Mouse (Mus musculus) hindbrain, embryonic 10.5 days (tissue): ENCODE data around the gene Tspan32. TPM values are rescaled to one million over a fixed set of nuclear protein-coding genes. Genes with fewer than 3 reads are reported as not detected.

Source experiments
- DNase-seq: peaks from one replicate; pipeline ENCODE4 v3.0.0-alpha.2; 2017; ENCODE audit warnings: low spot score
- H3K27ac ChIP-seq: fragments of 300-500 bp; sonication (generic); 2 replicates; pipeline ENCODE4 v1.5.1; 2016; ENCODE audit warnings: mild to moderate bottlenecking, moderate library complexity
- H3K27me3 ChIP-seq: fragments of 300-500 bp; sonication (generic); 2 replicates; pipeline ENCODE4 v1.6.1; 2016; ENCODE audit warnings: mild to moderate bottlenecking; ENCODE audit not compliant: poor library complexity, insufficient read depth, severe bottlenecking
- H3K36me3 ChIP-seq: fragments of 300-500 bp; sonication (generic); 2 replicates; pipeline ENCODE4 v1.6.1; 2016; ENCODE audit warnings: mild to moderate bottlenecking, moderate library complexity
- H3K4me1 ChIP-seq: fragments of 300-500 bp; sonication (generic); replicated peaks from 2 replicates; pipeline ENCODE4 v1.6.1; 2016; ENCODE audit warnings: mild to moderate bottlenecking
- H3K4me3 ChIP-seq: fragments of 300-500 bp; sonication (generic); 2 replicates; pipeline ENCODE4 v1.5.1; 2016; ENCODE audit warnings: mild to moderate bottlenecking, moderate library complexity
- H3K9me3 ChIP-seq: fragments of 300-500 bp; sonication (generic); 2 replicates; pipeline ENCODE4 v1.6.1; 2016; ENCODE audit warnings: mild to moderate bottlenecking, moderate library complexity
- WGBS: fragments of 180-500 bp; shearing (Covaris S2); methylation state at CpG from one replicate; pipeline ENCODE4 v1.1.7; 2016; 5-methylcytosine and 5-hydroxymethylcytosine counted together
- polyA plus RNA-seq: library from polyadenylated mRNA; unstranded; fragments of >200 nt; fragmentation: Nextera tagmentation; extraction: Ambion mirVana; gene quantifications from 2 replicates; pipeline ENCODE4 v1.2.1, GENCODE M21; 2016

Tspan32 gene
- polyA plus RNA-seq, 1 experiment from 2014 or later: 5.2 TPM

DNA sequence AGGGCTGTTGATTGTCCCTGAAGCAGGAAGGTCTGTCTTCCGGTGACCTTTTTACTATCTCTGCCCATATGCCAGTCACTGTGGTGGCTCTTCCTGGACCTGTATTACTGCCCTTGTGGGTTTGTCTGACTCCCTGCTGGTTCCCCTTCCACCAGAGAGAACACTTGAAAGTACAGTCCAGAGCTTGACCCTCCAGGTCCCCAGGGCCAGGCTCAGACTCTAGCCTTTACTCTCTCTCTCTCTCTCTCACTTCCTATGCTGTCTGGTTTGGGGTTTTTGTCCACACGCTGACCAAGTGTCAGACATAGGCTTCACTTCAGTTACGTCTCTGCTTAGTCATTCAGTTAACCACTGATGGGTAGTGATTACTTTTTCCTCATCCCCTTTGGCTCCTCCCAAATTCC is 38.1 kb downstream of the Tspan32 start:
- peaks cover 11% of the 10 kb centered on the region for H3K4me1 ChIP-seq
- H3K9me3 ChIP-seq: no peaks in the 10 kb centered on the region
- no peaks in the 10 kb centered on the region for H3K27me3 ChIP-seq
- no peak overlapping the region for H3K4me3 ChIP-seq
- H3K36me3 ChIP-seq: no peaks in the 10 kb centered on the region
- 94% methylated on average over 3 of the region's 3 CpGs for WGBS
- H3K27ac ChIP-seq: 0 out of 2 replicates have a peak overlapping the region, but pooled peaks have one; percentile 16
- no peak for DNase-seq

GRCm38 (mm10) chr7:143044049-143044825 is 39.4 kb downstream of the Tspan32 start:
- WGBS: 92% methylated on average over 2 of the region's 2 CpGs
- no peaks in the 10 kb centered on the region for H3K27me3 ChIP-seq
- H3K27ac ChIP-seq: no peak overlapping the region
- H3K9me3 ChIP-seq: no peaks in the 10 kb centered on the region
- DNase-seq: no peak
- H3K4me3 ChIP-seq: no peak overlapping the region
- no peaks in the 10 kb centered on the region for H3K36me3 ChIP-seq
- peaks cover 11% of the 10 kb centered on the region for H3K4me1 ChIP-seq

GRCm38 (mm10) chr7:143044826-143045206 is 40.0 kb downstream of the Tspan32 start:
- Histone ChIP-seq H3K9me3 (no peaks in the 10 kb centered on the region), H3K36me3 (no peaks in the 10 kb centered on the region), H3K4me3 (no peak overlapping the region), H3K27me3 (no peaks in the 10 kb centered on the region), H3K27ac (no peak overlapping the region), H3K4me1 (peaks cover 11% of the 10 kb centered on the region)
- DNase-seq: no peak

- 84% methylated on average over 7 of the region's 7 CpGs for WGBS
- no peaks in the 10 kb centered on the region; the same call in 1 of the 2 replicates for H3K27me3 ChIP-seq
- no peaks in the 10 kb centered on the region for H3K36me3 ChIP-seq
- H3K4me3 ChIP-seq: no peak overlapping the region
- H3K9me3 ChIP-seq: no peaks in the 10 kb centered on the region
- no peak overlapping the region for H3K27ac ChIP-seq
- DNase-seq: no peak
- peaks cover 11% of the 10 kb centered on the region for H3K4me1 ChIP-seq
These were observed 41.5 kb downstream of the Tspan32 start for GRCm38 (mm10) chr7:143046358-143046757.

- Histone ChIP-seq H3K27me3 (no peaks in the 10 kb centered on the region; the same call in 1 of the 2 replicates), H3K4me1 (peaks cover 22% of the 10 kb centered on the region), H3K9me3 (no peaks in the 10 kb centered on the region), H3K4me3 (no peak overlapping the region), H3K36me3 (no peaks in the 10 kb centered on the region), H3K27ac (no peak overlapping the region)
- 80% methylated on average over 3 of the region's 3 CpGs for WGBS
- DNase-seq: no peak
These were observed 44.5 kb downstream of the Tspan32 start for GRCm38 (mm10) chr7:143049331-143049730.

GRCm38 (mm10) chr7:143049841-143050816 is 45.3 kb downstream of the Tspan32 start:
- Histone ChIP-seq H3K9me3 (no peaks in the 10 kb centered on the region), H3K27me3 (no peaks in the 10 kb centered on the region; the same call in 1 of the 2 replicates), H3K36me3 (no peaks in the 10 kb centered on the region), H3K4me1 (peaks cover 30% of the 10 kb centered on the region), H3K27ac (no peak overlapping the region), H3K4me3 (no peak overlapping the region)
- DNase-seq: no peak
- 91% methylated on average over 3 of the region's 3 CpGs for WGBS

- 69% methylated on average over 2 of the region's 2 CpGs for WGBS
- H3K27me3 ChIP-seq: no peaks in the 10 kb centered on the region; the same call in 1 of the 2 replicates
- H3K27ac ChIP-seq: no peak overlapping the region
- peaks cover 40% of the 10 kb centered on the region for H3K4me1 ChIP-seq
- no peaks in the 10 kb centered on the region for H3K9me3 ChIP-seq
- H3K4me3 ChIP-seq: no peak overlapping the region
- DNase-seq: no peak
- H3K36me3 ChIP-seq: peaks cover 5% of the 10 kb centered on the region
These were observed 46.5 kb downstream of the Tspan32 start for GRCm38 (mm10) chr7:143051316-143051715.

- DNase-seq: peak; percentile 85
- H3K27me3 ChIP-seq: no peaks in the 10 kb centered on the region; the same call in 1 of the 2 replicates
- no peaks in the 10 kb centered on the region for H3K9me3 ChIP-seq
- H3K36me3 ChIP-seq: peaks cover 18% of the 10 kb centered on the region
- peaks cover 53% of the 10 kb centered on the region for H3K4me1 ChIP-seq
- H3K4me3 ChIP-seq: peak within 1 kb of the TSS; percentile 95
- WGBS: under 1% methylated on average over 37 of the region's 37 CpGs
- H3K27ac ChIP-seq: peak within 1 kb of the TSS; percentile 95
These were observed 47.8 kb downstream of the Tspan32 start, which contains the start of gene Cd81 for GRCm38 (mm10) chr7:143052626-143053007. Gene Cd81 (plus strand): TSS chr7:143052739.

- Histone ChIP-seq H3K36me3 (peaks cover 24% of the 10 kb centered on the region), H3K4me1 (peaks cover 59% of the 10 kb centered on the region), H3K27ac (peak overlapping the region; percentile 95), H3K4me3 (peak overlapping the region; percentile 95), H3K27me3 (no peaks in the 10 kb centered on the region; the same call in 1 of the 2 replicates), H3K9me3 (no peaks in the 10 kb centered on the region)
- DNase-seq: peak; percentile 73
- under 1% methylated on average over 46 of the region's 46 CpGs for WGBS
These were observed 48.4 kb downstream of the Tspan32 start for GRCm38 (mm10) chr7:143053008-143053899.

DNA sequence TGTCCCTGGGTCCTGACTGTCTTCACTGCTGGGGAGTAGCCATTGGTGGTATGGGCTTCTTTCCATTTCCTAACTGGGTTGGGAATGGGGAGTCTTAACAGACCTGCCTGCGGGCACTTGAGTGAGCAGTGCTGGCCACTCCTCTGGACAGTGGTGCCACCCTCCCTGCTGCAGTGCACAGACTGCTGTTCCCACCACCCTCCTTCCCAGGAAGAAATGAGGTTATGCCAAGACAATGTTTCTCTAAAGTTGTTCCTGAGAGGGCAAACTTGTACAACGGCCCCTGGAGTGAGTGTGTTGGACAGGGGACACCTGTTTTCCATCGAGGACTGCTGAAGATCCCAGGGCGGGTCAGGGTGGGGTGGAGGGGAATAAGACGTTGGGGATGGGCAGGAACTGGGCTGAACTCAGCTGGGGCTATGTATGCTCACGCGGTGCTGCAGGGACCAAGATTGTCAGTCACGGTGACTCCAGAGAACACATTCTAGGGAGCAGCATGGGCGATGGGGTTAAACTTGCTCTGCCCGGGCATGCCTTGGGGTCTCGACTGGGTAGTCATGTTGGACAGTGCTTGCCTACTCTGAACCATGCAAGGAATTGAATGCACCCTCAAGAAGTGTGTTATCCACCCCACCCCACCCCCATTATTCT is 49.2 kb downstream of the Tspan32 start:
- Histone ChIP-seq H3K9me3 (no peaks in the 10 kb centered on the region), H3K4me1 (peaks cover 67% of the 10 kb centered on the region), H3K4me3 (peak overlapping the region; percentile 95), H3K27me3 (no peaks in the 10 kb centered on the region; the same call in 1 of the 2 replicates), H3K36me3 (peaks cover 33% of the 10 kb centered on the region), H3K27ac (peak overlapping the region; percentile 95)
- 75% methylated on average over 11 of the region's 11 CpGs for WGBS
- no peak for DNase-seq

- peak overlapping the region; percentile 95 for H3K4me3 ChIP-seq
- H3K27me3 ChIP-seq: no peaks in the 10 kb centered on the region; the same call in 1 of the 2 replicates
- peaks cover 70% of the 10 kb centered on the region for H3K4me1 ChIP-seq
- no peak for DNase-seq
- peak overlapping the region; percentile 42; the same call in 1 of the 2 replicates for H3K27ac ChIP-seq
- 53% methylated on average over 3 of the region's 3 CpGs for WGBS
- no peaks in the 10 kb centered on the region for H3K9me3 ChIP-seq
- H3K36me3 ChIP-seq: peaks cover 36% of the 10 kb centered on the region
These were observed 49.7 kb downstream of the Tspan32 start for GRCm38 (mm10) chr7:143054612-143054965.
